Mouse (Mus musculus) heart, embryonic 16.5 days (tissue): ENCODE results near the gene Neurl1a. TPM values are rescaled to one million over a fixed set of nuclear protein-coding genes. Genes with fewer than 3 reads are reported as not detected.

ENCODE experiments used
- ATAC-seq: fragments of 200-750 bp; cut with Nextera tagmentation; replicated peaks from 2 replicates; pipeline ENCODE4 v1.8.0; 2017; ENCODE audit warnings: moderate number of reproducible peaks; ENCODE audit not compliant: insufficient read depth, low FRiP score; ENCODE audit errors: extremely low read depth
- H3K27ac ChIP-seq: fragments of 300-500 bp; sonication (generic); 2 replicates; pipeline ENCODE4 v1.5.1; 2014; ENCODE audit warnings: mild to moderate bottlenecking, low read length, control low read depth, moderate library complexity
- H3K27me3 ChIP-seq: fragments of 300-500 bp; sonication (generic); 2 replicates; pipeline ENCODE4 v1.6.1; 2014; ENCODE audit warnings: low read length, mixed read lengths; ENCODE audit not compliant: control insufficient read depth, insufficient read depth
- H3K36me3 ChIP-seq: fragments of 300-500 bp; sonication (generic); 2 replicates; pipeline ENCODE4 v1.6.1; 2014; ENCODE audit not compliant: control insufficient read depth, insufficient read depth
- H3K4me1 ChIP-seq: fragments of 300-500 bp; sonication (generic); 2 replicates; pipeline ENCODE4 v1.6.1; 2014; ENCODE audit warnings: low read length, mixed read lengths; ENCODE audit not compliant: control insufficient read depth, insufficient read depth
- H3K4me2 ChIP-seq: fragments of 300-500 bp; sonication (generic); 2 replicates; pipeline ENCODE4 v1.6.1; 2014; ENCODE audit warnings: low read depth, mild to moderate bottlenecking, control low read depth, low read length
- H3K4me3 ChIP-seq: fragments of 300-500 bp; sonication (generic); 2 replicates; pipeline ENCODE4 v1.5.1; 2014; ENCODE audit warnings: mild to moderate bottlenecking, control low read depth, low read length
- H3K9ac ChIP-seq: fragments of 300-500 bp; sonication (generic); 2 replicates; pipeline ENCODE4 v1.6.1; 2014; ENCODE audit warnings: low read length, control low read depth
- H3K9me3 ChIP-seq: fragments of 300-500 bp; sonication (generic); replicated peaks from 2 replicates; pipeline ENCODE4 v1.6.1; 2016; ENCODE audit warnings: low read length; ENCODE audit not compliant: control insufficient read depth
- WGBS: fragments of 180-500 bp; shearing (Covaris S2); extraction: QIAGEN DNeasy Blood & Tissue Kit; methylation state at CpG from one replicate; pipeline ENCODE4 v1.1.7; 2014; 5-methylcytosine and 5-hydroxymethylcytosine counted together
- polyA plus RNA-seq: library from polyadenylated mRNA; unstranded; fragments of >200 nt; fragmentation: Nextera tagmentation; extraction: Ambion mirVana; gene quantifications from 2 replicates; pipeline ENCODE4 v1.2.1, GENCODE M21; 2015

Gene Neurl1a
- polyA plus RNA-seq, 1 experiment from 2014 or later = 1.4 TPM

- Histone ChIP-seq H3K36me3 (no peaks in the 10 kb centered on the region), H3K27ac (no peak overlapping the region), H3K9me3 (peaks cover 5% of the 10 kb centered on the region)
Observed at GRCm38 (mm10) chr19:47255919-47256318, 77.3 kb downstream of the Neurl1a start.

GRCm38 (mm10) chr19:47259581-47259980 is 81.0 kb downstream of the Neurl1a start:
- WGBS = 10% methylated on average over 5 of the region's 5 CpGs
- H3K9me3 ChIP-seq = no peaks in the 10 kb centered on the region
- H3K4me1 ChIP-seq = peaks cover 2% of the 10 kb centered on the region; the same call in 1 of the 2 replicates
- H3K27ac ChIP-seq = no peak overlapping the region
- no peak; the same call in 1 of the 2 replicates for ATAC-seq
- no peak overlapping the region for H3K4me3 ChIP-seq
- peaks cover 2% of the 10 kb centered on the region for H3K27me3 ChIP-seq
- no peak overlapping the region for H3K4me2 ChIP-seq
- no peak overlapping the region for H3K9ac ChIP-seq
- no peaks in the 10 kb centered on the region for H3K36me3 ChIP-seq

More at GRCm38 (mm10) chr19:47255919-47256318, 77.3 kb downstream of the Neurl1a start:
- peaks cover 38% of the 10 kb centered on the region for H3K27me3 ChIP-seq
- H3K4me2 ChIP-seq = no peak overlapping the region
- no peak for ATAC-seq
- no peak overlapping the region for H3K4me3 ChIP-seq
- H3K9ac ChIP-seq = no peak overlapping the region
- WGBS = 76% methylated on average over 6 of the region's 6 CpGs
- peaks cover 8% of the 10 kb centered on the region; the same call in 1 of the 2 replicates for H3K4me1 ChIP-seq

GRCm38 (mm10) chr19:47261196-47261595 is 82.6 kb downstream of the Neurl1a start:
- no peak for ATAC-seq
- 82% methylated on average over 8 of the region's 8 CpGs for WGBS
- H3K27me3 ChIP-seq = no peaks in the 10 kb centered on the region

GRCm38 (mm10) chr19:47263621-47264020 is 85.0 kb downstream of the Neurl1a start:
- Histone ChIP-seq H3K4me1 (no peaks in the 10 kb centered on the region; the same call in 1 of the 2 replicates), H3K27ac (no peak overlapping the region), H3K9ac (no peak overlapping the region), H3K27me3 (no peaks in the 10 kb centered on the region), H3K4me2 (no peak overlapping the region), H3K9me3 (no peaks in the 10 kb centered on the region), H3K4me3 (no peak overlapping the region), H3K36me3 (peaks cover 22% of the 10 kb centered on the region)
- no peak for ATAC-seq
- WGBS = 94% methylated on average over 8 of the region's 8 CpGs

More at GRCm38 (mm10) chr19:47261196-47261595, 82.6 kb downstream of the Neurl1a start:
- Histone ChIP-seq H3K4me1 (no peaks in the 10 kb centered on the region; the same call in 1 of the 2 replicates), H3K27ac (no peak overlapping the region), H3K4me2 (no peak overlapping the region), H3K9ac (no peak overlapping the region), H3K4me3 (no peak overlapping the region), H3K36me3 (peaks cover 3% of the 10 kb centered on the region; the same call in 1 of the 2 replicates), H3K9me3 (no peaks in the 10 kb centered on the region)

GRCm38 (mm10) chr19:47264322-47265092 is 85.9 kb downstream of the Neurl1a start:
- H3K9ac ChIP-seq = no peak overlapping the region
- peaks cover 31% of the 10 kb centered on the region for H3K36me3 ChIP-seq
- H3K27ac ChIP-seq = no peak overlapping the region
- no peak overlapping the region for H3K4me2 ChIP-seq
- H3K9me3 ChIP-seq = no peaks in the 10 kb centered on the region
- WGBS = 50% methylated on average over 11 of the region's 11 CpGs
- no peak overlapping the region for H3K4me3 ChIP-seq
- H3K27me3 ChIP-seq = no peaks in the 10 kb centered on the region
- H3K4me1 ChIP-seq = no peaks in the 10 kb centered on the region; the same call in 1 of the 2 replicates
- ATAC-seq = peak; percentile 45; the same call in 1 of the 2 replicates

- Histone ChIP-seq H3K4me1 (no peaks in the 10 kb centered on the region; the same call in 1 of the 2 replicates), H3K27ac (no peak overlapping the region), H3K4me3 (no peak overlapping the region), H3K9ac (no peak overlapping the region), H3K4me2 (no peak overlapping the region), H3K27me3 (no peaks in the 10 kb centered on the region), H3K36me3 (peaks cover 35% of the 10 kb centered on the region), H3K9me3 (no peaks in the 10 kb centered on the region)
- WGBS = 79% methylated on average over 18 of the region's 18 CpGs
- ATAC-seq = no peak
Observed at GRCm38 (mm10) chr19:47266070-47266801, 87.6 kb downstream of the Neurl1a start.

- Histone ChIP-seq H3K27me3 (no peaks in the 10 kb centered on the region), H3K9ac (no peak overlapping the region), H3K4me3 (no peak overlapping the region), H3K27ac (no peak overlapping the region), H3K9me3 (no peaks in the 10 kb centered on the region), H3K4me1 (no peaks in the 10 kb centered on the region; the same call in 1 of the 2 replicates), H3K36me3 (peaks cover 41% of the 10 kb centered on the region), H3K4me2 (no peak overlapping the region)
- 87% methylated on average over 21 of the region's 21 CpGs for WGBS
- ATAC-seq = no peak
Observed at GRCm38 (mm10) chr19:47267066-47267465, 88.4 kb downstream of the Neurl1a start.

GRCm38 (mm10) chr19:47269729-47270128 is 91.1 kb downstream of the Neurl1a start:
- no peak for ATAC-seq
- H3K27ac ChIP-seq = no peak overlapping the region
- 57% methylated on average over 8 of the region's 8 CpGs for whole genome bisulfite sequencing
- H3K4me3 ChIP-seq = no peak overlapping the region
- no peaks in the 10 kb centered on the region for H3K27me3 ChIP-seq
- peaks cover 56% of the 10 kb centered on the region for H3K36me3 ChIP-seq
- no peaks in the 10 kb centered on the region for H3K4me1 ChIP-seq
- H3K4me2 ChIP-seq = no peak overlapping the region
- no peaks in the 10 kb centered on the region for H3K9me3 ChIP-seq
- no peak overlapping the region for H3K9ac ChIP-seq

- Histone ChIP-seq H3K9me3 (no peaks in the 10 kb centered on the region), H3K27me3 (no peaks in the 10 kb centered on the region), H3K4me1 (no peaks in the 10 kb centered on the region), H3K4me2 (no peak overlapping the region), H3K27ac (no peak overlapping the region), H3K9ac (no peak overlapping the region), H3K4me3 (no peak overlapping the region), H3K36me3 (peaks cover 58% of the 10 kb centered on the region)
- no peak for ATAC-seq
- 83% methylated on average over 9 of the region's 9 CpGs for WGBS
Observed at GRCm38 (mm10) chr19:47270520-47270919, 91.9 kb downstream of the Neurl1a start.
